Mouse (Mus musculus): ENCODE measurements around the gene Fuk. TPM values are rescaled to one million over a fixed set of nuclear protein-coding genes. Genes with fewer than 3 reads are reported as not detected.
"Not testable (repeated sequence)": the region's sequence is repeated elsewhere in the genome, so short reads cannot be mapped to it uniquely, and the experiment has no call there.

The Fuk gene
- polyA plus RNA-seq, 1 experiment from 2014 or later: 5.5 TPM

DNA sequence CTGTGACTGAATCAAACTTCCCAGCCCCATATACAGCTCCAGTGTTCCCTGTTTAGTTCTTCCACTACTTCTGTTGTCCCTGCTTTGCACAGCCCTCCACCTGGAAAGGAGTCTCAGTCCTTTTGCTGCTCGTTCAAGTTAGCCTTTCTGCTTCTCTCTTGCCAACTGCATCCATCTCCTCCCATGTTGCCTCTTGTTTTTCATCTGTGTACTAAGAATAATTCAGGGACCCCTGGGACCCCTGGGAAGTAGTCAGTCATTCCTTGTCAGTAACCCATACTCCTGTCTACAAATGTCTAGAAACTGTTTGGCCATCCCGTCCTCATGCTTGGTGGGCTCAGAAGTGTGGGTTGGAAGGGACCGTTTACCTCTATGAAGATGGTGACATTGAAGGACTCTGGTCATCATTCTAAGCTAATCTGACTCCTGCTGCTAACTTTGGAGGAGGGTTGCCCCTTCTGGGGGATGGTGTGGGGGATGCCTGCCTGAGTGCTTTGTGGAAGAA lies 18.5 kb upstream of the Fuk start:
- Histone ChIP-seq H3K4me3 (ENCODE audit: low read depth, low read length) (peak overlapping the region; percentile 77), H3K36me3 (ENCODE audit: control insufficient read depth, insufficient read depth, low read length) (0 out of 2 replicates have a peak, but pooled peaks cover 3% of the 10 kb centered on the region), H3K4me2 (ENCODE audit: low read length) (peak overlapping the region; percentile 89), H3K4me1 (ENCODE audit: control insufficient read depth, insufficient read depth, low read length) (peaks cover 15% of the 10 kb centered on the region), H3K27ac (ENCODE audit: low read depth, low read length) (no peak overlapping the region), H3K9ac (ENCODE audit: low read length) (peak overlapping the region; percentile 88), H3K27me3 (replicated peaks; ENCODE audit: control insufficient read depth, insufficient read depth, low read length) (no peaks in the 10 kb centered on the region), H3K9me3 (replicated peaks; ENCODE audit: control insufficient read depth, low read length) (no peaks in the 10 kb centered on the region)
- DNase-seq (ENCODE audit: low spot score): no peak
- 33% methylated on average over 3 of the region's 3 CpGs for WGBS
- ATAC-seq: no peak

DNA sequence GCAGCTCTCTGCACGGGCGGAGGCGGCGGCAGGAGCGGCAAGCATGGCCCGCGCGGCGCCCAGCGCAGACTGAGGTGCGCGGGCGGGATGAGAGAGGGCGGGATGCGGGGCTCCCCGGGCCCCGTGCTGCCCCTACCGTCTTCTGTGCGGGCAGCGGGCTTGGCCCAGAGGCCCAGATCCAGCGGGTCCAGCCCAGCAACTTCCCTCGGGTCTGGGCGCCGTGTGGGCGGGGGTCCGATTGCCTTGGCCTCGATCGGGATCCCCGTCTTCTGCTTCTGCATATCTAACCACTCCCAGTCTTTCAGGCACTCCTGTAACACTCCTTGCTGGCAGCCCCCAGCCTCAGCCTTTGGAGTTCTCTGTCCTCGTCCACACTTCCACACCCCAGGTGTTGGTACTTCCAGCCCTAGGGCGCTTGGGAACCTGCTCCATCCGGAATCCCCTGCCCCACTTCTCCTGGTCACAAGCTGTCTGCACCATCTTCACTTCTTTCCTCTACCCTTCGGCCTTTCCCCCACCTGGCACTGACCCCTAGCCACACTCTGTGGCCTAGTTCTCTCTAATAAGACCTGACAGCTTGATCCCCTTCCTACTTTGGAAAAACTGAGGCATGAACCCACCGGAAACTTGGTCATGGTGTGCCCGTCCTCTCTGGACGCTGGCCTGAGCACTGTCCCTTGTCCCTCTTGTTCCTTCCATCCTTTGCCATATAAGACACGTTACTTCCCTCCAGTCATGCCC lies 17.9 kb upstream of the Fuk start:
- Histone ChIP-seq H3K9me3 (replicated peaks; ENCODE audit: control insufficient read depth, low read length) (no peaks in the 10 kb centered on the region), H3K4me3 (ENCODE audit: low read depth, low read length) (peak overlapping the region; percentile 77), H3K36me3 (ENCODE audit: control insufficient read depth, insufficient read depth, low read length) (0 out of 2 replicates have a peak, but pooled peaks cover 3% of the 10 kb centered on the region), H3K27me3 (replicated peaks; ENCODE audit: control insufficient read depth, insufficient read depth, low read length) (no peaks in the 10 kb centered on the region), H3K4me2 (ENCODE audit: low read length) (peak overlapping the region; percentile 89), H3K4me1 (ENCODE audit: control insufficient read depth, insufficient read depth, low read length) (peaks cover 15% of the 10 kb centered on the region), H3K9ac (ENCODE audit: low read length) (peak overlapping the region; percentile 88), H3K27ac (ENCODE audit: low read depth, low read length) (peak overlapping the region; percentile 68)
- DNase-seq (ENCODE audit: low spot score) (peak; percentile 27), ATAC-seq (peak; percentile 77)
- 2% methylated on average over 25 of the region's 37 CpGs for WGBS

DNA sequence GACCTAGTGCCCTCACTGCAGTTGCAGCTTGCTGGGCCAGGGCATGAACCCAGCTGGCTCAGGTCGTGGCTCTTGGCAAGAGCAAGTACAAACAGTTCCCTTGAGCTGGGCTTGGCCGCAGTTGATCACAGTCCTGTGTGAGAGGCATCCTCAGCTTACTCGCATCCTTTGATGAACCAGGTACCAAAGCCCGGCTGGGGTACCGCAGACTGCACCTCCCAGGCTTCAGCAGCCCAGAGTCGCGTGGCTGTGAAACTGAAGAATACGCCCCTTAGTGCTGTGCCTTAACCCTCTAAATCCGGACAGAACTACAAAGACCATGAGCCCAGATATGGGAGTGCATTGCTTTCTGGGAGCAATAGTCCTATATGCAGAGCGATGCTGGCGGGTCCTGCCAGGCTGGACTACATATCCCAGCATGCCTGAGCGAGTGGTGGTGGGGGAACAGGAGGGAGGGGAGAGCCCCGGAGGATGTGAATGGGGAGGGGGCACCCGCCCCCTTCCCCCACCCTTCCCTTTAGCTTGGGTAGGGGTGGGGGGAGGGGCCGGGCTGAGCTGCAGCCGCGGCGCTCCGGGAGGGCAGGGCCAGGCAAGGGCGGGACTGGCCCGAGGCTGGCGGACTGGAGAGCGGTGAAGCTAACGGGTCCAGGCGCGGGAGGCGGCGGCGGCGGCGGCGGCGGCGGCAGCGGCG lies 17.2 kb upstream of the Fuk start, which contains the start of gene St3gal2:
Gene St3gal2 (plus strand): TSS at position 582 of the 691 bp plus-strand sequence.
- Histone ChIP-seq H3K36me3 (ENCODE audit: control insufficient read depth, insufficient read depth, low read length) (0 out of 2 replicates have a peak, but pooled peaks cover 2% of the 10 kb centered on the region), H3K4me2 (ENCODE audit: low read length) (peak within 1 kb of the TSS; percentile 89), H3K4me3 (ENCODE audit: low read depth, low read length) (peak within 1 kb of the TSS; percentile 77), H3K27me3 (replicated peaks; ENCODE audit: control insufficient read depth, insufficient read depth, low read length) (no peaks in the 10 kb centered on the region), H3K27ac (ENCODE audit: low read depth, low read length) (peak within 1 kb of the TSS; percentile 68), H3K9me3 (replicated peaks; ENCODE audit: control insufficient read depth, low read length) (no peaks in the 10 kb centered on the region), H3K4me1 (ENCODE audit: control insufficient read depth, insufficient read depth, low read length) (peaks cover 15% of the 10 kb centered on the region), H3K9ac (ENCODE audit: low read length) (peak within 1 kb of the TSS; percentile 88)
- WGBS: under 1% methylated on average over 18 of the region's 36 CpGs
- ATAC-seq (peak; percentile 99), DNase-seq (ENCODE audit: low spot score) (peak; percentile 99)

DNA sequence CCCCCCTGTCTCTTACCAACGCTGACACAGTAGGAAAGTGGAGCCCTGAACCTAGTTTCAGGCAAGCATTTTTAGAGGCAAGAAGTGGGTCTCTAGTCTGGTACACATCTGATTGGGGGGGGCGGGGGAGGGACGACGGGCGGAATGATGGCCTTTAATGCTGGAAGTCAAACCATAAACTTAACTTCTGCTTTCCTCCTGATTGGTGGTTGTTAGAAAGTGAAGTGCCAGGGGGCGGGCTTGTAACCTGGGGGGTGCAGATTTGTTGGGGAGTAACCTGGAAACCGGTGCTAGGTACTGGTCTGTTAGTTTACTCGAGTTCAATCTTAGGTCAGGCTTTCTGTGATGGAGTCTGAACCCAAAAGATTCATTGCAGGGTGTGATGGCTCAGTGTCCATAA lies 16.2 kb upstream of the Fuk start:
- no peaks in the 10 kb centered on the region for H3K36me3 ChIP-seq (ENCODE audit: control insufficient read depth, insufficient read depth, low read length)
- peaks cover 15% of the 10 kb centered on the region for H3K4me1 ChIP-seq (ENCODE audit: control insufficient read depth, insufficient read depth, low read length)
- H3K27ac ChIP-seq (ENCODE audit: low read depth, low read length): no peak overlapping the region
- WGBS: 77% methylated on average over 8 of the region's 8 CpGs
- no peak overlapping the region for H3K4me2 ChIP-seq (ENCODE audit: low read length)
- no peaks in the 10 kb centered on the region for H3K27me3 ChIP-seq (replicated peaks; ENCODE audit: control insufficient read depth, insufficient read depth, low read length)
- no peaks in the 10 kb centered on the region for H3K9me3 ChIP-seq (replicated peaks; ENCODE audit: control insufficient read depth, low read length)
- ATAC-seq (no peak), DNase-seq (ENCODE audit: low spot score) (no peak)
- H3K9ac ChIP-seq (ENCODE audit: low read length): no peak overlapping the region
- H3K4me3 ChIP-seq (ENCODE audit: low read depth, low read length): no peak overlapping the region

DNA sequence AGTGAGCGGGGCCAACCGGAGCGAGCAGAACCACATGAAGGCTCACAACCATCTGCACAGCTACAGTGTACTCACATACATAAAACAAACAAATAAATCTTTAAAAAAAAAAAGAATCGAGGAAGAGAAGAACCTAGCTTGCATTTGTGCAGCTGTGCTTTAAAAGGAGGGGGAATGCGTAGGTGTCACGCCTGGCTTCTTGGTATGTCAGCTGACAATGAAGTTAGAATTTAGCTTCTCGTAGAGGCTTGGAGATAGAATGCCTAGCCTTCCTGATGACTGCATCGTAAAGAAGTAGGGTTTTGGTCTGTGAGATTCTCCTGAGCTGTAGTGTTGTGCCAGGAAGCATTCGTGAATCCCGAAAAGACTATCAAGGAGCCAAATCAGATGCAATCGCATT lies 15.7 kb upstream of the Fuk start:
- Histone ChIP-seq H3K9me3 (replicated peaks; ENCODE audit: control insufficient read depth, low read length) (no peaks in the 10 kb centered on the region), H3K36me3 (ENCODE audit: control insufficient read depth, insufficient read depth, low read length) (no peaks in the 10 kb centered on the region), H3K27ac (ENCODE audit: low read depth, low read length) (no peak overlapping the region), H3K27me3 (replicated peaks; ENCODE audit: control insufficient read depth, insufficient read depth, low read length) (no peaks in the 10 kb centered on the region), H3K4me3 (ENCODE audit: low read depth, low read length) (no peak overlapping the region), H3K4me1 (ENCODE audit: control insufficient read depth, insufficient read depth, low read length) (peaks cover 15% of the 10 kb centered on the region), H3K9ac (ENCODE audit: low read length) (no peak overlapping the region), H3K4me2 (ENCODE audit: low read length) (no peak overlapping the region)
- 84% methylated on average over 11 of the region's 11 CpGs for WGBS
- DNase-seq (ENCODE audit: low spot score): no peak
- no peak for ATAC-seq

DNA sequence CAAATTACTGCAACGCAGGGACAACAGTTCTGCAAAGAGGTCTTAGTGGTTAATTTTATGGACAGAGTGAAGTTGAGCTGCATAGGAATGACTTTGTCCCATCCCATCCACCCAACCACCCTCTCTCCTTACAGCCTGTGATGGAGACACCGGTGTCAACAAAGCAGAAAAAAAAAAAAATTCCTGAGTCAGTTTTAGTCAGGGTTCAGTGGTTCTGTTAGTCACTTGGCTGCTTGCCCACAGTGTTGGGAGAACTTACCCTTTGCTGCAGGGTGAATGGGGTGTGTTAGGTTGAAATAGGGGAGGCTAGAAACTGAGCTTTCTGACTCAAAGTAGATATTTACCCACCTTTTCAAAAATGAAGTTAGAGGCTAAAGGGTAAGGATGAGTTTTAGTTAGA lies 15.1 kb upstream of the Fuk start:
- Histone ChIP-seq H3K27ac (ENCODE audit: low read depth, low read length) (no peak overlapping the region), H3K4me1 (ENCODE audit: control insufficient read depth, insufficient read depth, low read length) (peaks cover 15% of the 10 kb centered on the region), H3K9ac (ENCODE audit: low read length) (no peak overlapping the region), H3K27me3 (replicated peaks; ENCODE audit: control insufficient read depth, insufficient read depth, low read length) (no peaks in the 10 kb centered on the region), H3K36me3 (ENCODE audit: control insufficient read depth, insufficient read depth, low read length) (no peaks in the 10 kb centered on the region), H3K4me3 (ENCODE audit: low read depth, low read length) (no peak overlapping the region), H3K4me2 (ENCODE audit: low read length) (no peak overlapping the region), H3K9me3 (replicated peaks; ENCODE audit: control insufficient read depth, low read length) (no peaks in the 10 kb centered on the region)
- ATAC-seq: no peak
- 62% methylated on average over 2 of the region's 2 CpGs for WGBS
- no peak for DNase-seq (ENCODE audit: low spot score)

DNA sequence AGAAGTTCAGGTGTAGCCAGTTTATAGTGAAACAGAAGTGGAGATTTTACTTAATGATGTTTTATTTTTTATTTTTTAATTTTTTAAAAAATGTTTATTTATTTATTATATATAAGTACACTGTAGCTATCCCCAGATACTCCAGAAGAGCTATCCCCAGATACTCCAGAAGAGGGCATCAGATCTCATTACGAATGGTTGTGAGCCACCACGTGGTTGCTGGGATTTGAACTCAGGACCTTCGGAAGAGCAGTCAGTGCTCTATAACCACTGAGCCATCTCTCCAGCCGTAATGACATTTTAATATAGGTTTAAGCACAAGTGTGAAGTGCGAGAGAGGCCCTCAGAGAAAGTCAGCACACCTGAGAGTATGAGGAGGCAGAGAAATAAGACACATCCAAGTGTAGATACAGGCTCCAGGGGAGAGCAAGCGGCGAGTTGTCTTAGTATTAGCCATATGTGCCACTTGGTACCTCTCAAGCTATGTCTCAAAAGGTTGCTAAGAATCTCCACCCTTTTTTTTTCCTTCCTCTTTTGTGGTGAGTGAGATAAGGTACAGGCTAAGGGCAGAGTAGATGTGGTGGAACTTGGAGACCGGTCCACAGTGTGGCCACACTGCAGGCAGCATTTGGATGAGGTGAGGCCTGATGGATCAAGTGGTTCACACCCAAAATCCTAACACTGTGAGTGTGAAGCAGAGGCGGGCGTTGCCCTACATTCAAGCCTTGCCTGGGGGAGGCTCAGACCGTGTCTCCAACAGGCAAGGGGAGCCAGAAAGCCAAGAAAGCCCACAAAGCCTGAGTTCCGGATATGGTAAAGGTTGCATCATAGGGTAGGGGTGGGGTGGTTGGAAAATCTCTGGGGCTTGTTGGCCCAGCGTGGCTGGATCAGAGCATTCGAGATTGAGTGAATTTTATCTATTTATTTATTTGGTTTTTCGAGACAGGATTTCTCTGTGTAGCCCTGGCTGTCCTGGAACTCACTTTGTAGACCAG lies 9.6 kb upstream of the Fuk start:
- ATAC-seq (no peak), DNase-seq (ENCODE audit: low spot score) (no peak)
- Histone ChIP-seq H3K36me3 (ENCODE audit: control insufficient read depth, insufficient read depth, low read length) (no peaks in the 10 kb centered on the region), H3K9ac (ENCODE audit: low read length) (no peak overlapping the region), H3K27me3 (replicated peaks; ENCODE audit: control insufficient read depth, insufficient read depth, low read length) (no peaks in the 10 kb centered on the region), H3K4me3 (ENCODE audit: low read depth, low read length) (no peak overlapping the region), H3K4me2 (ENCODE audit: low read length) (no peak overlapping the region), H3K27ac (ENCODE audit: low read depth, low read length) (no peak overlapping the region), H3K9me3 (replicated peaks; ENCODE audit: control insufficient read depth, low read length) (no peaks in the 10 kb centered on the region), H3K4me1 (ENCODE audit: control insufficient read depth, insufficient read depth, low read length) (no peaks in the 10 kb centered on the region)
- WGBS: 87% methylated on average over 15 of the region's 15 CpGs

DNA sequence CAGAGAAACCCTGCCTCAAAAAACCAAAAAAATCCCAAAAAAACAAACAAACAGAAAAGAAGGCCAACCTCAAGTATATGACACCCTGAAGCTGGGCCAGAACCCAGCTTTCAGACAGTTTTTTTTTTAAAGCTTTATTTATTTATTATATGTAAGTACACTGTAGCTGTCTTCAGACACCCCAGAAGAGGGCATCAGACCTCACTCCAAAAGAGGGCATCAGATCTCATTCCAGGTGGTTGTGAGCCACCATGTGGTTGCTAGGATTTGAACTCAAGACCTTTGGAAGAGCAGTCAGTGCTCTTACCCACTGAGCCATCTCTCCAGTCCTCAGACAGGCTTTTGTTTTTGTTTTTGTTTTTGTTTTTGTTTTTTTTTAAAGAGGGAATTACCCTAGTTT lies 7.6 kb upstream of the Fuk start:
- not testable (repeated sequence) for H3K36me3 ChIP-seq (ENCODE audit: control insufficient read depth, insufficient read depth, low read length); H3K4me2 ChIP-seq (ENCODE audit: low read length); ATAC-seq; H3K27ac ChIP-seq (ENCODE audit: low read depth, low read length); H3K4me3 ChIP-seq (ENCODE audit: low read depth, low read length); H3K27me3 ChIP-seq (replicated peaks; ENCODE audit: control insufficient read depth, insufficient read depth, low read length); H3K4me1 ChIP-seq (ENCODE audit: control insufficient read depth, insufficient read depth, low read length); DNase-seq (ENCODE audit: low spot score); H3K9me3 ChIP-seq (replicated peaks; ENCODE audit: control insufficient read depth, low read length); H3K9ac ChIP-seq (ENCODE audit: low read length)
